Mouse (Mus musculus) neural tube, embryonic 12.5 days (tissue): ENCODE measurements around the gene Rln3. TPM values are rescaled to one million over a fixed set of nuclear protein-coding genes. Genes with fewer than 3 reads are reported as not detected.
"Not testable (repeated sequence)": the region's sequence is repeated elsewhere in the genome, so short reads cannot be mapped to it uniquely, and the experiment has no call there.

Experiments
- ATAC-seq: fragments of 200-750 bp; cut with Nextera tagmentation; 2 replicates; pipeline ENCODE4 v1.8.0; 2017; ENCODE audit warnings: low read depth, mild to moderate bottlenecking, moderate TSS enrichment, moderate library complexity; ENCODE audit not compliant: low FRiP score
- H3K27ac ChIP-seq: fragments of 300-500 bp; sonication (generic); 2 replicates; pipeline ENCODE4 v1.5.1; 2016
- H3K27me3 ChIP-seq: fragments of 300-500 bp; sonication (generic); replicated peaks from 2 replicates; pipeline ENCODE4 v1.6.1; 2016; ENCODE audit warnings: mild to moderate bottlenecking
- H3K36me3 ChIP-seq: fragments of 300-500 bp; sonication (generic); 2 replicates; pipeline ENCODE4 v1.6.1; 2016; ENCODE audit warnings: mild to moderate bottlenecking
- H3K4me1 ChIP-seq: fragments of 300-500 bp; sonication (generic); 2 replicates; pipeline ENCODE4 v1.6.1; 2016
- H3K4me2 ChIP-seq: fragments of 300-500 bp; sonication (generic); replicated peaks from 2 replicates; pipeline ENCODE4 v1.6.1; 2016; ENCODE audit warnings: mild to moderate bottlenecking
- H3K4me3 ChIP-seq: fragments of 300-500 bp; sonication (generic); 2 replicates; pipeline ENCODE4 v1.5.1; 2016
- H3K9ac ChIP-seq: fragments of 300-500 bp; sonication (generic); 2 replicates; pipeline ENCODE4 v1.6.1; 2016; ENCODE audit warnings: mild to moderate bottlenecking
- H3K9me3 ChIP-seq: fragments of 300-500 bp; sonication (generic); 2 replicates; pipeline ENCODE4 v1.6.1; 2016; ENCODE audit warnings: mild to moderate bottlenecking
- WGBS: fragments of 180-500 bp; shearing (Covaris S2); methylation state at CpG from one replicate; pipeline ENCODE4 v1.1.7; 2016; 5-methylcytosine and 5-hydroxymethylcytosine counted together
- polyA plus RNA-seq: library from polyadenylated mRNA; unstranded; fragments of >200 nt; fragmentation: Nextera tagmentation; extraction: Ambion mirVana; gene quantifications from 2 replicates; pipeline ENCODE4 v1.2.1, GENCODE M21; 2016

Gene Rln3
- polyA plus RNA-seq, 1 experiment from 2014 or later, result not detected

- Histone ChIP-seq H3K9ac (0 out of 2 replicates have a peak overlapping the region, but pooled peaks have one; percentile 18), H3K4me1 (peaks cover 24% of the 10 kb centered on the region), H3K4me2 (peak overlapping the region; percentile 96), H3K4me3 (peak overlapping the region; percentile 16; the same call in 1 of the 2 replicates), H3K36me3 (no peaks in the 10 kb centered on the region), H3K9me3 (no peaks in the 10 kb centered on the region), H3K27me3 (peaks cover 37% of the 10 kb centered on the region), H3K27ac (no peak overlapping the region)
- ATAC-seq, result no peak
- 5% methylated on average over 35 of the region's 35 CpGs for WGBS
Measured at GRCm38 (mm10) chr8:84012499-84013165, 32.2 kb downstream of the Rln3 start.

DNA sequence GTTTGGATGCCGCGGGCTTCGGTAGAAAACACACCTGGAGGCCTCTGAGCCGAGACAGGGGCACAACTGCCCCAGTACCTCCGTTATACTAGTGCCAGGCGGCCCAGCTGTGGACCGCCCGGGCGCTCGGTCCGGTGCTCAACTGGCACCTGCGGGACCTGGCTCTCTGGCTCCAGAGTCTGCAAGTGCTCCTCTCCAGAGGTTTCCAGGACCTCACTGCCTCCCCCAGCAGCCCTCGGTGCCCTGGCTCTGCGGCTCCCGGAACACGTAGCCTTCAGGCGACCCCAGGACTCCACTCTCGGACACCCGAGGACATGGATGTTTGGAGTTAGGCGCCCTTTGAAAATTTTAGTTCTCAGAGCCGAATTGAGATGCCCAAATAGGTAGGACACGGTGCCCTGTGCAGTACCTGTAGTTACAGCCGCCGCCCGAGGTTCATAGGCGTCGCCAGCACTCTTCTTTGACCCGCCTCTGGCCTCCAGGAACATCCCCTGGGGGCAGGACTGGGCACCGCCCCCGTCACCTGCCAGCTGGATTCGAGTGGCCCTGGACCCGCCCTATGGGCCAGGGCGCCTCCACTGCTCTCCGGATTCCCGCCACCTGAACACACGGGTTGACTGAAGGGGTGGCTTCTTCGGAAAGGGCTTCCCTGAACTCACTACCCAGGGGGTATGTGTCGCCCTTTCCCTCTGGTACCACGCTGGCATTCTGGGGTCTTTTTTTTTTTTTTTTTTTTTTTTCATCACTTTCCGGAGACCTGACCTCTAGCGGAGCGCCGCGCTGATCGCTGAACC lies 32.9 kb downstream of the Rln3 start, which contains the start of gene 2210011C24Rik:
Gene 2210011C24Rik (minus strand): TSS at position 467 of the 794 bp plus-strand sequence.
- H3K27me3 ChIP-seq, result peaks cover 37% of the 10 kb centered on the region
- WGBS, result under 1% methylated on average over 45 of the region's 45 CpGs
- H3K4me1 ChIP-seq, result peaks cover 24% of the 10 kb centered on the region
- no peak within 1 kb of the TSS for H3K27ac ChIP-seq
- peak within 1 kb of the TSS; percentile 65 for H3K9ac ChIP-seq
- no peaks in the 10 kb centered on the region for H3K9me3 ChIP-seq
- H3K36me3 ChIP-seq, result no peaks in the 10 kb centered on the region
- no peak for ATAC-seq
- peak within 1 kb of the TSS; percentile 96 for H3K4me2 ChIP-seq
- peak within 1 kb of the TSS; percentile 49 for H3K4me3 ChIP-seq

- Histone ChIP-seq H3K4me2 (peak overlapping the region; percentile 96), H3K4me1 (peaks cover 24% of the 10 kb centered on the region), H3K9me3 (no peaks in the 10 kb centered on the region), H3K9ac (peak overlapping the region; percentile 65), H3K4me3 (peak overlapping the region; percentile 49), H3K27me3 (peaks cover 37% of the 10 kb centered on the region), H3K27ac (no peak overlapping the region), H3K36me3 (no peaks in the 10 kb centered on the region)
- WGBS, result 2% methylated on average over 83 of the region's 83 CpGs
- peak; percentile 46 for ATAC-seq
Measured at GRCm38 (mm10) chr8:84010625-84011611, 33.9 kb downstream of the Rln3 start.

DNA sequence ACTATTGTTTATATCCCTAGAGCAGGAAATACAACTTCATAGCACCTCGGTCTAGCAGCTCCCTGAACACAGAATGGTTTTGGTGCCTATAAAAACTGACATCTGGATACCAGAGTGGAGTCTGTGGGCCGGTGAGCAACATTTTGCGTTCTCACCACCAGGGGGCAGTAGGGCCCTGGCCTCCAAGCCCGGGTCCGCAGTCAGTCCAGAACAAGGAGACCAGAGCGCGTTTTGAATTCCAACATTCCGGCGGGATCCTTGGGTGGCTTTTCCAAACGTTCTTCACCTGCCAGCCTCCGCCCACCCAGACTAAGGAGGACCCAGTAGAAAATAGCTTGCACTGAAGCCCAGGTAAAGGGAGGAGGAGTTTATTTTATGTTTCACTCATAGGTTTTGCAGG lies 34.9 kb downstream of the Rln3 start:
- no peaks in the 10 kb centered on the region for H3K9me3 ChIP-seq
- peaks cover 27% of the 10 kb centered on the region for H3K4me1 ChIP-seq
- peaks cover 37% of the 10 kb centered on the region for H3K27me3 ChIP-seq
- no peak overlapping the region for H3K27ac ChIP-seq
- 2% methylated on average over 11 of the region's 11 CpGs for WGBS
- H3K9ac ChIP-seq, result no peak overlapping the region
- no peak overlapping the region for H3K4me2 ChIP-seq
- no peak overlapping the region for H3K4me3 ChIP-seq
- no peaks in the 10 kb centered on the region for H3K36me3 ChIP-seq
- ATAC-seq, result 0 out of 2 replicates have a peak, but pooled peaks have one; percentile 14

DNA sequence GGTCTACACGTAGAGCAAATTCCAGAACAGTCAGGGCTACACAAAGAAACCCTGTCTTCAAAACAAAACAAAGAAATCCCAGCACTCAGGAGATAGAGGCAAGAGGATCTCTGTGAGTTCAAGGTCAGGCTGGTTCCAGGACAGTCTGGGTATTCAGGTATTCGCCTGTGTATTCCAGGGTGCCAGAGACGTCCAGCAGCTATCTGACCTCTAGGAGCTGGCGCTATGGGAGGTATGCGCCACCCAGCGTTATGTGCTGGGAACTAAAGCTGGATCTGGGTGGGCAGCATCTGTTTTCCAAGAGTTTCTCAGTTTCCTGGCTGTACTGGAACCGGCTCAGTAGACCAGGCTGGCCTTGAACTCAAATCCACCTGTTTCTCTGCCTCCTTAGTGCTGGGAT lies 36.4 kb downstream of the Rln3 start:
- no peaks in the 10 kb centered on the region for H3K9me3 ChIP-seq
- no peak overlapping the region for H3K4me3 ChIP-seq
- ATAC-seq, result no peak
- H3K36me3 ChIP-seq, result no peaks in the 10 kb centered on the region
- H3K27me3 ChIP-seq, result peaks cover 34% of the 10 kb centered on the region
- H3K4me1 ChIP-seq, result peaks cover 33% of the 10 kb centered on the region
- no peak overlapping the region for H3K4me2 ChIP-seq
- H3K9ac ChIP-seq, result no peak overlapping the region
- 29% methylated on average over 7 of the region's 7 CpGs for WGBS
- no peak overlapping the region for H3K27ac ChIP-seq

DNA sequence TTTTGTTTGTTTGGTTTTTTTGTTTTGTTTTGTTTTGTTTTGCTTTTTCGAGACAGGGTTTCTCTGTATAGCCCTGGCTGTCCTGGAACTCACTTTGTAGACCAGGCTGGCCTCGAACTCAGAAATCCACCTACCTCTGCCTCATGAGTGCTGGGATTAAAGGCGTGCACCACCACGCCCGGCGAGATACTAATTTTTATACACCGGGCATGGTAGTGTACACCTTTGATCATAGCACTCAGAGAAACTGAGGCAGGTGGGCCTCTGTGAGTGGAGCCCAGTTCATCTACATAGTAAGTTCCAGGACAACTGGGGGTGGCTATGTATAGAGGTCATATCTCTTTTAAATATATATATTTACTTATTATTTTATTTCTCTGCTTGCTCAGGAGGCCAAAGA lies 39.3 kb downstream of the Rln3 start:
- 96% methylated on average over 7 of the region's 7 CpGs for WGBS
- not testable (repeated sequence) for H3K4me2 ChIP-seq, H3K4me3 ChIP-seq, ATAC-seq, H3K27ac ChIP-seq, H3K9ac ChIP-seq, H3K9me3 ChIP-seq
- H3K27me3 ChIP-seq, result peaks cover 20% of the 10 kb centered on the region
- H3K4me1 ChIP-seq, result peaks cover 16% of the 10 kb centered on the region
- H3K36me3 ChIP-seq, result peaks cover 12% of the 10 kb centered on the region; the same call in 1 of the 2 replicates

GRCm38 (mm10) chr8:84004533-84005201 lies 40.1 kb downstream of the Rln3 start:
- Histone ChIP-seq H3K4me3 (peak overlapping the region; percentile 56), H3K4me2 (peak overlapping the region; percentile 90), H3K9ac (peak overlapping the region; percentile 77), H3K9me3 (no peaks in the 10 kb centered on the region), H3K27me3 (peaks cover 22% of the 10 kb centered on the region), H3K27ac (no peak overlapping the region), H3K36me3 (peaks cover 20% of the 10 kb centered on the region), H3K4me1 (peaks cover 18% of the 10 kb centered on the region)
- 1% methylated on average over 30 of the region's 30 CpGs for WGBS
- peak; percentile 84 for ATAC-seq

GRCm38 (mm10) chr8:84003612-84004246 lies 41.1 kb downstream of the Rln3 start:
- peak overlapping the region; percentile 77; the same call in 1 of the 2 replicates for H3K9ac ChIP-seq
- H3K27ac ChIP-seq, result no peak overlapping the region
- no peaks in the 10 kb centered on the region for H3K9me3 ChIP-seq
- 83% methylated on average over 6 of the region's 6 CpGs for WGBS
- peak overlapping the region; percentile 90 for H3K4me2 ChIP-seq
- ATAC-seq, result no peak
- peak overlapping the region; percentile 56; the same call in 1 of the 2 replicates for H3K4me3 ChIP-seq
- peaks cover 25% of the 10 kb centered on the region for H3K27me3 ChIP-seq
- H3K4me1 ChIP-seq, result peaks cover 27% of the 10 kb centered on the region
- peaks cover 25% of the 10 kb centered on the region for H3K36me3 ChIP-seq

GRCm38 (mm10) chr8:84002957-84003611 lies 41.7 kb downstream of the Rln3 start:
- Histone ChIP-seq H3K27ac (no peak overlapping the region), H3K9me3 (no peaks in the 10 kb centered on the region), H3K4me1 (peaks cover 29% of the 10 kb centered on the region), H3K27me3 (peaks cover 25% of the 10 kb centered on the region), H3K36me3 (peaks cover 25% of the 10 kb centered on the region), H3K4me2 (no peak overlapping the region), H3K4me3 (no peak overlapping the region), H3K9ac (no peak overlapping the region)
- WGBS, result 68% methylated on average over 12 of the region's 12 CpGs
- no peak for ATAC-seq

DNA sequence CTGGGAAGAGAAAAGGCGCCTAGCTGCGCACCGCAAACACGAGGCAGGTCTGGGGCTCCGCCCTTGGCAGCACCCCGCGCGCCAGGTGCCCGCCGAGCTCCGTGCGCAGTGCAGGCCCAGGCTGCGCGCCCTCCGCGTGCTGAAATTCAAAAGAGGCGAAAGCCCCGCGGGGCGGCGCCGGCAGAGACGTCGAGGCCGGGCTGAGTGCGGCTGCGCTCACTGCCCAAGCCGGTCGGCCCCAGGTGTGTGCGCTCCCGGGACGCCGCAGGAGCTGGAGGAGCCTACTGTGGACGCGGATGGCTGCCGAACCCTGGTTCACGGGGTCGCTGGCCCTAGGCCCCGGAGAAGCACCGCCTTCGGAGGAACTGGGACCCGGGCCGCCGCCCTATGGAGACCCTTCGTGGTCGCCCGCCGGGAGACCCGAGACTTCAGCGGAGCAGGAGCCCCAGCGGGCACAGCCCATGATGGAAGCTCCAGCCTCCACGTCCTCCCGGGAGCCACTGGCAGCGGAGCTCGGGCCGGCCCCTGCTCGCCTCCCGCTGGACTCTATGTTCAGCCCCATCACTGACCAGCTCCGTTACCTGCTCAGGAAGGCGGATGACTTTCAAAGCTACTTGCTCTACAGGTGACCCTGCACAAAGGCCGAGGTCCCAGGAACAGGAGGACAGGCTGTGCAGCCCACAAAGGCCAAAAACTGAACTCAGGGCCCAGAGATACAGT lies 43.4 kb downstream of the Rln3 start, which contains the start of gene 1700067K01Rik:
Gene 1700067K01Rik (plus strand): TSS at position 222 of the 720 bp plus-strand sequence.
- H3K27ac ChIP-seq, result no peak within 1 kb of the TSS
- peaks cover 29% of the 10 kb centered on the region for H3K4me1 ChIP-seq
- H3K9ac ChIP-seq, result peak within 1 kb of the TSS; percentile 35; the same call in 1 of the 2 replicates
- peaks cover 25% of the 10 kb centered on the region for H3K27me3 ChIP-seq
- peaks cover 25% of the 10 kb centered on the region for H3K36me3 ChIP-seq
- H3K4me2 ChIP-seq, result peak within 1 kb of the TSS; percentile 45
- no peaks in the 10 kb centered on the region for H3K9me3 ChIP-seq
- 14% methylated on average over 61 of the region's 61 CpGs for WGBS
- no peak for ATAC-seq
- H3K4me3 ChIP-seq, result peak within 1 kb of the TSS; percentile 11; the same call in 1 of the 2 replicates
